Mouse (Mus musculus) spleen, postnatal 14 days (tissue): ENCODE measurements at regions not wholly inside any gene's neighbourhood (a gene's known extent, or its start where the extent isn't known, plus 50 kb on each side); places are given as distances from the start of the nearest gene placed in this dataset.

Source experiments
- DNase-seq, 2 experiments: peaks; one replicate each; pipeline ENCODE4 v3.0.0; 2021 to 2022; ENCODE audit warnings: low spot score in 2 of 2

- no peak for DNase-seq
These were observed 270.1 kb downstream of the Mid1ip1 start for GRCm38 (mm10) chrX:10984894-10985293.

- no peak for DNase-seq
These were observed 277.0 kb downstream of the Mid1ip1 start for GRCm38 (mm10) chrX:10991871-10992210.

- DNase-seq, result no peak
These were observed 277.6 kb downstream of the Mid1ip1 start for GRCm38 (mm10) chrX:10992211-10993004.

GRCm38 (mm10) chrX:10993005-10993377 lies 278.2 kb downstream of the Mid1ip1 start:
- no peak for DNase-seq

GRCm38 (mm10) chrX:10994910-10995309 lies 280.1 kb downstream of the Mid1ip1 start:
- DNase-seq, result no peak

- no peak for DNase-seq
These were observed 286.4 kb downstream of the Mid1ip1 start for GRCm38 (mm10) chrX:11001180-11001579.

- DNase-seq, result no peak
These were observed 259.8 kb upstream of the H2al1a start for GRCm38 (mm10) chrX:11039278-11039677.

GRCm38 (mm10) chrX:11046769-11047168 lies 252.3 kb upstream of the H2al1a start:
- no peak for DNase-seq

- DNase-seq, result no peak
These were observed 216.9 kb upstream of the H2al1a start for GRCm38 (mm10) chrX:11082171-11082570.

- no peak for DNase-seq
These were observed 216.2 kb upstream of the H2al1a start for GRCm38 (mm10) chrX:11082845-11083244.

GRCm38 (mm10) chrX:11086257-11087072 lies 212.6 kb upstream of the H2al1a start:
- no peak for DNase-seq

- DNase-seq, result no peak
These were observed 211.1 kb upstream of the H2al1a start for GRCm38 (mm10) chrX:11087913-11088312.

- no peak for DNase-seq
These were observed 210.6 kb upstream of the H2al1a start for GRCm38 (mm10) chrX:11088506-11088905.

GRCm38 (mm10) chrX:11090432-11090831 lies 208.6 kb upstream of the H2al1a start:
- DNase-seq, result no peak

GRCm38 (mm10) chrX:11097581-11098254 lies 201.3 kb upstream of the H2al1a start:
- DNase-seq, result no peak

- no peak for DNase-seq
These were observed 200.7 kb upstream of the H2al1a start for GRCm38 (mm10) chrX:11098366-11098765.

GRCm38 (mm10) chrX:11099146-11100087 lies 199.6 kb upstream of the H2al1a start:
- DNase-seq, result no peak

GRCm38 (mm10) chrX:11100935-11101334 lies 198.1 kb upstream of the H2al1a start:
- no peak for DNase-seq

- no peak for DNase-seq
These were observed 167.8 kb upstream of the H2al1a start for GRCm38 (mm10) chrX:11131253-11131652.

GRCm38 (mm10) chrX:11139971-11140421 lies 159.1 kb upstream of the H2al1a start:
- no peak for DNase-seq

- no peak for DNase-seq
These were observed 157.8 kb upstream of the H2al1a start for GRCm38 (mm10) chrX:11141294-11141693.
